Mouse (Mus musculus) forebrain, postnatal 0 days (tissue): ENCODE measurements around the gene Krtap19-4. TPM values are rescaled to one million over a fixed set of nuclear protein-coding genes. Genes with fewer than 3 reads are reported as not detected.

ENCODE experiments used
- ATAC-seq: fragments of 200-750 bp; cut with Nextera tagmentation; 2 replicates; pipeline ENCODE4 v1.8.0; 2017; ENCODE audit warnings: mild to moderate bottlenecking, moderate library complexity
- DNase-seq: peaks from one replicate; pipeline ENCODE4 v3.0.0-alpha.2; 2015
- H3K27ac ChIP-seq: fragments of 300-500 bp; sonication (generic); 2 replicates; pipeline ENCODE4 v1.5.1; 2014; ENCODE audit warnings: low read depth, mild to moderate bottlenecking, antibody characterized with exemption, low read length, moderate library complexity, mixed read lengths
- H3K27me3 ChIP-seq: fragments of 300-500 bp; sonication (generic); 2 replicates; pipeline ENCODE4 v1.6.1; 2014; ENCODE audit warnings: mild to moderate bottlenecking, low read length, mixed read lengths; ENCODE audit not compliant: insufficient read depth
- H3K36me3 ChIP-seq: fragments of 300-500 bp; sonication (generic); 2 replicates; pipeline ENCODE4 v1.6.1; 2014; ENCODE audit warnings: mild to moderate bottlenecking, moderate library complexity; ENCODE audit not compliant: insufficient read depth
- H3K4me1 ChIP-seq: fragments of 300-500 bp; sonication (generic); 2 replicates; pipeline ENCODE4 v1.6.1; 2014; ENCODE audit warnings: antibody characterized with exemption; ENCODE audit not compliant: insufficient read depth
- H3K4me2 ChIP-seq: fragments of 300-500 bp; sonication (generic); 2 replicates; pipeline ENCODE4 v1.6.1; 2014; ENCODE audit warnings: low read depth, mild to moderate bottlenecking, moderate library complexity
- H3K4me3 ChIP-seq: fragments of 300-500 bp; sonication (generic); 2 replicates; pipeline ENCODE4 v1.5.1; 2014; ENCODE audit warnings: low read depth, low read length, mixed read lengths
- H3K9ac ChIP-seq: fragments of 300-500 bp; sonication (generic); 2 replicates; pipeline ENCODE4 v1.6.1; 2014; ENCODE audit warnings: mild to moderate bottlenecking
- H3K9me3 ChIP-seq: fragments of 300-500 bp; sonication (generic); 2 replicates; pipeline ENCODE4 v1.6.1; 2016; ENCODE audit warnings: low read length
- CTCF ChIP-seq: sonication (generic); IDR thresholded peaks from 2 replicates; pipeline ENCODE4 v1.5.1; 2016; ENCODE audit warnings: antibody characterized with exemption, control low read depth, low read depth
- WGBS: fragments of 180-500 bp; shearing (Covaris S2); extraction: QIAGEN DNeasy Blood & Tissue Kit; methylation state at CpG from one replicate; pipeline ENCODE4 v1.1.7; 2014; 5-methylcytosine and 5-hydroxymethylcytosine counted together
- polyA plus RNA-seq: library from polyadenylated mRNA; unstranded; fragments of >200 nt; fragmentation: Nextera tagmentation; extraction: Ambion mirVana; gene quantifications from 2 replicates; pipeline ENCODE4 v1.2.1, GENCODE M21; 2015
- total RNA-seq: library from RNA; depleted of rRNA; stranded (reverse); fragments of >200 nt; gene quantifications from 2 replicates; pipeline ENCODE4 v1.2.3, GENCODE M21; 2014; rRNA removed

Gene Krtap19-4
- total RNA-seq (not detected in 2 replicates), polyA plus RNA-seq (not detected in 2 replicates)

- Histone ChIP-seq H3K27me3 (no peaks in the 10 kb centered on the region), H3K9me3 (no peaks in the 10 kb centered on the region), H3K9ac (no peak within 1 kb of the TSS), H3K4me3 (no peak within 1 kb of the TSS), H3K36me3 (no peaks in the 10 kb centered on the region), H3K4me1 (no peaks in the 10 kb centered on the region), H3K27ac (no peak within 1 kb of the TSS), H3K4me2 (no peak within 1 kb of the TSS)
- no peak for ATAC-seq
- no peak for DNase-seq
- 85% methylated on average over 5 of the region's 5 CpGs for WGBS
- no peak for TF ChIP-seq CTCF
Measured at GRCm38 (mm10) chr16:88884989-88885388, at the start of gene Krtap19-4. Krtap19-4 (minus strand) TSS chr16:88885089.

- Histone ChIP-seq H3K4me3 (no peak within 1 kb of the TSS), H3K9ac (no peak within 1 kb of the TSS), H3K9me3 (no peaks in the 10 kb centered on the region), H3K4me1 (no peaks in the 10 kb centered on the region), H3K27ac (no peak within 1 kb of the TSS), H3K36me3 (no peaks in the 10 kb centered on the region), H3K4me2 (no peak within 1 kb of the TSS), H3K27me3 (no peaks in the 10 kb centered on the region)
- ATAC-seq (no peak), DNase-seq (no peak)
- 91% methylated on average over 3 of the region's 3 CpGs for WGBS
- TF ChIP-seq CTCF, result no peak
Measured at GRCm38 (mm10) chr16:88932165-88932564, 47.3 kb upstream of the Krtap19-4 start, which contains the start of gene Krtap19-9b. Krtap19-9b (minus strand) TSS chr16:88932265.

DNA sequence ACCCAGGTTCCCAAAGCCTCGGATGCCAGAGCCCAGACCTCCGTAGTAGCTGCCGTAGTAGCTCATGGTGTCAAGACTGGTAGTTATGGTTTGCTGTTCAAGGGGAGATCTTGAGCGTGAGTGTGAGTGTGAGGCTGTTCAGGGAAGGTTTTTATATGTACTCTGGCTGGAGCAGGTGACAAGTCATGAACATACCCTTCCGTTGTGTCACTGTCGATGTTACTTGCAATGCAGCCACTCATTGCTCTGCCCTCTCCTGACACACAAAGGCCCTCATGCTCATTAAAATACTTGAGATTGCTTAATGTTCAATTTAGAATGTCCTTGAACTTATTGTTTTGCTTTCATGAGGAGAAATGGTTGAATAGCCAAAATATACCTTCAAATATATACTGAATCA is 11.5 kb upstream of the Krtap19-4 start, which contains the start of gene Krtap19-5:
Krtap19-5 (minus strand) TSS at position 101 of the 400 bp plus-strand sequence.
- no peak within 1 kb of the TSS for H3K4me2 ChIP-seq
- H3K4me3 ChIP-seq, result no peak within 1 kb of the TSS
- ATAC-seq, result no peak
- no peaks in the 10 kb centered on the region for H3K36me3 ChIP-seq
- H3K9ac ChIP-seq, result no peak within 1 kb of the TSS
- H3K27me3 ChIP-seq, result no peaks in the 10 kb centered on the region
- no peak for DNase-seq
- no peaks in the 10 kb centered on the region for H3K4me1 ChIP-seq
- no peak for TF ChIP-seq CTCF
- no peaks in the 10 kb centered on the region for H3K9me3 ChIP-seq
- H3K27ac ChIP-seq, result no peak within 1 kb of the TSS
- 92% methylated on average over 6 of the region's 6 CpGs for WGBS

DNA sequence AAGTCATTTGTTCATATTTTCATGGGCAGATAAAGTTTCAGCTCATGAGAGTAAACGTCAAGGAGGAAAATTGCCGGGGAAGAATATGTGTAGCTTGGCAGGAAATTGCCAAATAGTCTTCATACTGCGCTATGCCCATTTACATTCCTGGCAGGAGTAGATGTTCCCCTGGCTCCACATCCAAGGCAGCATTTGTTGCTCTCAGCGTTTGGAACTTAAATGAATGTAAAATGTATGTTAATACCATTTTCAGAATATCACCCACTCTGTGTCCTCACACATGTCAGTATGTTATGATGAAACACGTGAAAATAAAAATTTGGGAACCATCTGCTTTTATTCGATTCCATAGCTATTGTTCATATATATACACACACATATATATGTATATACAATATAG is 2.0 kb upstream of the Krtap19-4 start:
- TF ChIP-seq CTCF, result no peak
- Histone ChIP-seq H3K9me3 (no peaks in the 10 kb centered on the region), H3K27ac (no peak overlapping the region), H3K4me2 (no peak overlapping the region), H3K4me3 (no peak overlapping the region), H3K4me1 (no peaks in the 10 kb centered on the region), H3K9ac (no peak overlapping the region), H3K27me3 (no peaks in the 10 kb centered on the region), H3K36me3 (no peaks in the 10 kb centered on the region)
- peak; percentile 69 for ATAC-seq
- peak; percentile 81 for DNase-seq
- WGBS, result 65% methylated on average over 6 of the region's 6 CpGs

DNA sequence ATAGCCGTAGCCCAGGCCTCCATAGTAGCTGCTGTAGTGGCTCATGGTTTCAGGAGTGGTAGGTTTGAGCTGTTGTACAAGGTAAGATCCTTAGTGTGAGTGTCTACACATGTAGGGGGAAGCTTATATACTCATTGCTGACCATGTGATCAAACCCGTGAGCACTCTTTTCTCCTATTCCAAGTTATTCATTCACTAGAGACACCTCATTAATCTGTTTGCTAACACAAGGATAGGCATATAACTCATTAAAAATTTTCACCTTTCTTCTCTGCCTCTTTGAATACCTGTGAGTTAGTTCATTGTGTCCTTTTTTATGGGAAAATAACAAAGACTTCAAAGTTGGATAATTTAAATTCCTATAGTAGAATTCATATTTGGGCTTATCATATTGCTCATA is 7.0 kb downstream of the Krtap19-4 start, which contains the start of gene Krtap19-3:
Krtap19-3 (minus strand) TSS at position 101 of the 400 bp plus-strand sequence.
- Histone ChIP-seq H3K9me3 (no peaks in the 10 kb centered on the region), H3K36me3 (no peaks in the 10 kb centered on the region), H3K4me3 (no peak within 1 kb of the TSS), H3K4me1 (no peaks in the 10 kb centered on the region), H3K4me2 (no peak within 1 kb of the TSS), H3K27me3 (no peaks in the 10 kb centered on the region), H3K27ac (no peak within 1 kb of the TSS), H3K9ac (no peak within 1 kb of the TSS)
- 80% methylated on average over 2 of the region's 2 CpGs for WGBS
- TF ChIP-seq CTCF, result no peak
- no peak for ATAC-seq
- DNase-seq, result no peak

- no peak within 1 kb of the TSS for H3K27ac ChIP-seq
- WGBS, result 98% methylated on average over 3 of the region's 3 CpGs
- no peak within 1 kb of the TSS for H3K4me3 ChIP-seq
- H3K9me3 ChIP-seq, result no peaks in the 10 kb centered on the region
- no peak for TF ChIP-seq CTCF
- H3K4me1 ChIP-seq, result no peaks in the 10 kb centered on the region
- H3K4me2 ChIP-seq, result no peak within 1 kb of the TSS
- ATAC-seq (no peak), DNase-seq (no peak)
- no peaks in the 10 kb centered on the region for H3K36me3 ChIP-seq
- H3K27me3 ChIP-seq, result no peaks in the 10 kb centered on the region
- no peak within 1 kb of the TSS for H3K9ac ChIP-seq
Measured at GRCm38 (mm10) chr16:88874169-88874568, 10.7 kb downstream of the Krtap19-4 start, which contains the start of gene Krtap19-2. Krtap19-2 (minus strand) TSS chr16:88874269.

GRCm38 (mm10) chr16:88869311-88869710 is 15.6 kb downstream of the Krtap19-4 start, which contains the start of gene Krtap19-1:
Krtap19-1 (minus strand) TSS chr16:88869411.
- DNase-seq (no peak), ATAC-seq (no peak)
- no peaks in the 10 kb centered on the region for H3K4me1 ChIP-seq
- no peaks in the 10 kb centered on the region for H3K27me3 ChIP-seq
- H3K9me3 ChIP-seq, result no peaks in the 10 kb centered on the region
- WGBS, result 91% methylated on average over 6 of the region's 6 CpGs
- no peak within 1 kb of the TSS for H3K27ac ChIP-seq
- TF ChIP-seq CTCF, result no peak
- no peak within 1 kb of the TSS for H3K4me3 ChIP-seq
- H3K4me2 ChIP-seq, result no peak within 1 kb of the TSS
- H3K9ac ChIP-seq, result no peak within 1 kb of the TSS
- no peaks in the 10 kb centered on the region for H3K36me3 ChIP-seq
